Mouse (Mus musculus): Measurements from ENCODE around the gene Sdccag8.
A peak's percentile ranks its signal among the peaks of the same experiment; 100 is the strongest.

Sdccag8 gene

DNA sequence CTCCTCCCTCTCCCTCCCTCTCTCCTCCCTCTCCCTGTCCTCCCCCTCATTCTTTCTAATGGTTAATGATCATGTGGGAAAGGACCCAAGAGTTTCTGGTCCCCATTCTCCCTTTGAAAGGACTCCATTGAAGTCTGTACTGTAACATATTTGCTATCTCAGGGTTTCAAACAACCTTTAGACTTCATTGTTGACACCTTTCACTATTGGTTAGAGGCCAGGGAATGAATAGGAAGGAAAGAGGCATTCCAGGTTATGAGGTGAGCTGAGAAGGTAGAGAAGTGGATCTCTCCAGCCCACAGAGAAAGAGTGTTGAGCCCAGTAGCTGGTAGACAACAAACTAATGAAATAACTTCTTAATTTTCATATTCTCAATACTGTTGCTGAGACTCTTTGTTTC, 59.7 kb downstream of the Sdccag8 start:
- DNase-seq (ENCODE audit: low read depth in 1 of 2, low spot score in 2 of 2), result no peak

DNA sequence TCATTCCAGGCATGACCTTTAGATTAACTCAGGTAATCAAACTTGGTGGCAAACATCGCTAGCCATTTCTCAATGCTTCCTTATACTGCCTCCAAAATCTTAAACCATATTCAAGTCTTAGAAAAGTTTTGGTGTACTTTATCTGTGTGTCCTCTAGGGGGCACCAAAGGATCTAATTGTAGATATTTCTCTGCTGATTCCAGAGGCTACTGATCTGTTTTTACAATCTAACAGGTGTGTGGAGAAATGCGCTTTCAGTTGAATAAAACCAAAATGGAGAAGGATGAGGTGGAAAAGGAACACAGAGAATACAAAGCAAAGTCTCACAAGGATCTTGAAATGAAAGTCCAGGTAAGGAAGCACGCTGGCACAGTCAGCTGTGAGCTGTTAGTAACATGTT, 63.3 kb downstream of the Sdccag8 start:
- DNase-seq (ENCODE audit: low read depth in 1 of 2, low spot score in 2 of 2), result no peak

GRCm38 (mm10) chr1:176879005-176879404, 64.5 kb downstream of the Sdccag8 start:
- DNase-seq (ENCODE audit: low read depth in 1 of 2, low spot score in 2 of 2), result no peak

GRCm38 (mm10) chr1:176879614-176880013, 65.2 kb downstream of the Sdccag8 start:
- no peak for DNase-seq (ENCODE audit: low read depth in 1 of 2, low spot score in 2 of 2)

DNA sequence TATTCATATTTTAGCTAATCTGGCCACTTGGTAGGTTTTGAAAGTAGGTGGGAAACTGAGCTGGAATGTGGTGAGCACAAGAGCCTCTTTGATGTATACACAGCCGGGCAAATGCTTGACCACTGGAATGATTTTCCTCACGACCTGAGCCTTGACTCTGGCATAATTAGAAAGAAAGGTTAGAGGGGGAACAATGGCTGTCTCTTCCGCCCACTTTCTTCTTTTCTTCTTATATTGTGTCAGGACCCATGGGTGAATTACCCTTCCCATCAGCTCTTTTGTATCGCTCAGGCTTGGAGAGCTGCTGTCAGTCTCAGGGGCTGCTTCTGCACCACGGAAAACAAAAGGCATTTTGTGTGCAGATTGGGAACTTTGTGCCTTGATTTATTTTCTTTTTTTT, 65.6 kb downstream of the Sdccag8 start:
- no peak for DNase-seq (ENCODE audit: low read depth in 1 of 2, low spot score in 2 of 2)

DNA sequence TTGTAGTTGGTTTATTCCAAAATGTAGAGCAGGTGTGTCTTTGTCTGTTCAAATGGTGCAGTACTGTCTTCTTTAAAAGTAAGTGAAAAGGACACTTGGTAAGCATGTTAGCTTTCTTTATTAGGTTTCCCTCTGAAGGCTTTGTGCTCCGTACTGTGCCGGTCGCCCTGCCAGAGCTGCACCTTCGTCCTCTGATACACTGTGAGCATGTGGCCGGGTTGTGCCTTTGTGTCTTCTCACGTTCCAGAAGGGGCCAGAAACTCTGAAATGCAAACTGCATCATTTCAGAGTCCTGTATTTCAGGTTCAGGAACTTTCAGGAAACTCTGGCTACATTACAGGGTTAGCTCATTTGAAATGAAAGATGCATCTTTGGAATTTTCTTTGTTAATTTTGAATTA, 66.5 kb downstream of the Sdccag8 start:
- DNase-seq (ENCODE audit: low read depth in 1 of 2, low spot score in 2 of 2), result no peak

GRCm38 (mm10) chr1:176885207-176885933, 70.9 kb downstream of the Sdccag8 start:
- DNase-seq (ENCODE audit: low read depth in 1 of 2, low spot score in 2 of 2), result no peak

DNA sequence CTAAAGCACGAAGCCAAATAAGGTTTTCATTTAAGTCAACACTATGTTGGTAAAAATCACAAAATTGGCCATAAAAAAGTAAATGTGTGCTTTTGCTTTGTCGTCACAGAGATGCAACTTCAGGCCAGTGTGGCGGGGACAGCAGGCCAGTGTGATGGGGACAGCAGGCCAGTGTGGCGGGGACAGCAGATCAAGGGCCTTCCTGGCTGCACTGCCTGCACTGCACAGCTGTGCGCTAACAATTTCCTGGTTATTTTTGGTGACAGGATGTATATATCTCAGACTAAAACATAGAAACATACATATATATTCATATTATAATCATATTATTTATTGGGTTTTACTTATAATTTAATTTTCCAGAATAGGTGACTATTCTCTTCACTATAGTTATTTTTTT, 71.5 kb downstream of the Sdccag8 start:
- DNase-seq (ENCODE audit: low read depth in 1 of 2, low spot score in 2 of 2), result no peak

GRCm38 (mm10) chr1:176903741-176904140, 89.3 kb downstream of the Sdccag8 start:
- no peak for DNase-seq (ENCODE audit: low read depth in 1 of 2, low spot score in 2 of 2)

GRCm38 (mm10) chr1:176915946-176916345, 101.5 kb downstream of the Sdccag8 start:
- DNase-seq (ENCODE audit: low read depth in 1 of 2, low spot score in 2 of 2), result no peak

DNA sequence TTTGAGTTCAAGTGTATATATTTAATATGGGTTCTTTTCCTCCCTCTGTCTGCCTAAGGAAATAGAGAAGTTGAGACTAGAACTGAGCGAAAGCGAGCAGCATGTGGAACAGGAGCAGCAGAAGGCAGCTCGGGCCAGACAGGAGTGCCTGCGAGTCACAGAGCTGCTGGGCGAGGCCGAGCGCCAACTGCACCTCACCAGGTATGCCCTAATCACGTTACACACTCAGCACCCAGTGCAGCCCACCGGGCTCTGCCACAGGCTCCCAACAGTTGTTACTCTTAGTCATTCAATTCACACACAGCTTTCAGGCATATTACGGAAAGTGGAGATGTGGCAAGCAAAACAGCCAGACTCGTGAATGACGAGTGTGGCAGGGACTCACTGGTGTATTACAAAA, 105.0 kb downstream of the Sdccag8 start:
- no peak for DNase-seq (ENCODE audit: low read depth in 1 of 2, low spot score in 2 of 2)

GRCm38 (mm10) chr1:176922842-176923241, 108.4 kb downstream of the Sdccag8 start:
- no peak for DNase-seq (ENCODE audit: low read depth in 1 of 2, low spot score in 2 of 2)

DNA sequence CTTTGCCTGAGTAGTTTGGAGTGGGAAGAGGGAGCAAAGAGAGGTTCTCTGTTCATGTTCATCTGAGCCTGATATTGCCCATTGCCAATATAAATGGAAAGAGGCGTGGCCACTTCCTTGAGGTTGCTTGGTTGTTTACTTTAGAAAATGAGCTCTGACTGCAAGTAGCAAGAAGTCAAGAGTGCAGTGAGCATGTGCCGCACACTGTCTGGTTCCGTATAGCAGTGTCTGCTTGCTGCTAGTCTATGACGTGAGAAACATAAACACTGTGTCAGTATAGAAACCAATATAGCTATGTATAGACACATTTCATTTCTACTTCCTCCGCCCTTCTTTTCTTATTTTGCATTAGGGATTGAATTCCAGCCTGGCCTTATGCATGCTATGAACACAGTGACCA, 111.5 kb downstream of the Sdccag8 start:
- DNase-seq (ENCODE audit: low read depth in 1 of 2, low spot score in 2 of 2), result no peak

DNA sequence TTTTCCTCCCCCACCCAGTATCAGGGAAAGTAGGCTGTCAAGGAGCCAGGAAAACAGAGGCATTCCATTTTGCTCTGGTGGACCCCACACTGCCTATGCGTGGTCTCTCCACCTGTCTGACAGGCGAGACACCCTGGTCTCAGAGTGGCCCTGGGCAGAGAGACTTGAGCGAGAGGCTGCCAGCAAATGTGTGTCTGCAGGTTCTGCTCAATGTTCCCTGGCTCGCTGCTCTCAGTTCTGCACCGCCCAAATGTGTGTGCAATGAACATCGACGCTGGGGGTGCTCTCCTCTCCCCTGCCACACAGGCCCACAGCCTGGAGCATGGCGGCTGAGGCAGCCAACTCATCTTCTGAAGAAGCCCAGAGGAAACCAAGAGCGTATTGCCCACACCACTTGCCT, 112.9 kb downstream of the Sdccag8 start:
- no peak for DNase-seq (ENCODE audit: low read depth in 1 of 2, low spot score in 2 of 2)

DNA sequence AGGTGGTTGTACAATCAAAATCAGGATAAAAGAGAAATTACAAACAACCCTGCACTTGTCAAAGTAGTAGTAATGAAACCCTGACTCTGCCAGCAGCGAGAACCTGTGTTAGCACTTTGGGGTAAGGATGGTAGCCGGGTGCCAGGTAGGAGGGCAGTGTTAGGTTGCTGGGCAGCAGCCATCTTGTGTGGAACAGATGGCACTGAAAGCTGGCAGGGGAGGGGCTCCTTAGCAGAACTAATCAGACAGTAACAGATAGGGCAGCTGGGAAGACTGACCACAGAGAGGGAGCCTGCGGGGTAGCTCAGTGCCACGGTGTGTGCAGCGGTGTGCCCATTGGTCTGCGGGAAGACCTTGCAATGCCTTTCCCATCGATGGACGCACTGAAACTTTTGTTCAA, 115.2 kb downstream of the Sdccag8 start:
- DNase-seq (ENCODE audit: low read depth in 1 of 2, low spot score in 2 of 2), result no peak

GRCm38 (mm10) chr1:176930574-176930973, 116.1 kb downstream of the Sdccag8 start:
- no peak for DNase-seq (ENCODE audit: low read depth in 1 of 2, low spot score in 2 of 2)

- no peak for DNase-seq (ENCODE audit: low read depth in 1 of 2, low spot score in 2 of 2)
Measured at GRCm38 (mm10) chr1:176930981-176931500, 116.6 kb downstream of the Sdccag8 start.

DNA sequence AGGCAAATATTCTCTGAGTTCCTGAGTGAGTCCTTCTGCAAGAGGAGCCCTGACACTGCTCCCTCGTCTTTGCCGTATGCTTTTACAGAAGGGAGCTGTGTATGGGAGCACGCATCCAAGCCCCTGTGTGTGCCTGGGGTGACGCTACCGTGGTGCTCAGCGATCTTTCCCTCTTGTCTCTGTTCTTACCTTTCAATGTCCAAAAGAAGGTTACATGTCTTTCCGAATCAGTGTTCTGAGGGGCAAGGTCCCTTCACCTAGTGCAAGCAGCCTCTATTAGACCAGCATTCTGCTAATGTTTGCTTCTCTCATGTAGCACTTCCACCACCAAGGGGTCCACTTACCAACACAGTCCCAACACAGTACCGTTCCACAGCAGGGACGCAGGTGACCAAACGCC, 117.1 kb downstream of the Sdccag8 start:
- no peak for DNase-seq (ENCODE audit: low read depth in 1 of 2, low spot score in 2 of 2)

DNA sequence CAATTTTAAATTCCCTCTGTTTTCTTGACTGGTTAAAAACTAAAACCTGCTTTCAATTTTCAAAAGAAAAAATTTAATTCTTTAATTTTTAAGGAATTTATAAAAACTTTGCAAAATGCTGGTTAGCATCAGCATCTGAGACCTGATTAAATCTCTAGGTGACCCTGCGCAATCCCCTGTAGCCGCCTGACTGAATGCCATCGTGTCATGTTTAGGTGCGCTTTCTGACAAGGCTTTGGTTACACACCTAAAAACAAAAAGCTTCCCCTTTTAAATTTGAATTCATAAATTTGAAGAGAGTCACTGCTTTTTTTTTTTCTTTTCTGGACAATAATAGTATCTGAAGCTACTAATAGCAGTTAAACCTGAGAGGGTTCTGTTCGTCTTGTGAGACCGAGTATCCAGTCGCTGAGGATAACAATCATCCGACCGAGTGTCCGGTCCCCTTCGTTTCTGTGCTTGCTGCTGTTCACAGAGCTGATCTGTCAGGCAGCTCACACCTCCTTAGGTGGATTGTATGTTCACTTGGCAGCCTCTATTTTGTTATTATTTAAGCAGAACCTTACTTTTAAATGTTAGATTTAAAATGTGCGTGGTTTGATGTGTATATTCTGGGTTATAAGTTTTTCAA, 118.0 kb downstream of the Sdccag8 start:
- no peak for DNase-seq (ENCODE audit: low read depth in 1 of 2, low spot score in 2 of 2)

- peak; percentile 6 to 17 for DNase-seq (ENCODE audit: low read depth in 1 of 2, low spot score in 2 of 2)
Measured at GRCm38 (mm10) chr1:176933319-176933718, 118.9 kb downstream of the Sdccag8 start.

DNA sequence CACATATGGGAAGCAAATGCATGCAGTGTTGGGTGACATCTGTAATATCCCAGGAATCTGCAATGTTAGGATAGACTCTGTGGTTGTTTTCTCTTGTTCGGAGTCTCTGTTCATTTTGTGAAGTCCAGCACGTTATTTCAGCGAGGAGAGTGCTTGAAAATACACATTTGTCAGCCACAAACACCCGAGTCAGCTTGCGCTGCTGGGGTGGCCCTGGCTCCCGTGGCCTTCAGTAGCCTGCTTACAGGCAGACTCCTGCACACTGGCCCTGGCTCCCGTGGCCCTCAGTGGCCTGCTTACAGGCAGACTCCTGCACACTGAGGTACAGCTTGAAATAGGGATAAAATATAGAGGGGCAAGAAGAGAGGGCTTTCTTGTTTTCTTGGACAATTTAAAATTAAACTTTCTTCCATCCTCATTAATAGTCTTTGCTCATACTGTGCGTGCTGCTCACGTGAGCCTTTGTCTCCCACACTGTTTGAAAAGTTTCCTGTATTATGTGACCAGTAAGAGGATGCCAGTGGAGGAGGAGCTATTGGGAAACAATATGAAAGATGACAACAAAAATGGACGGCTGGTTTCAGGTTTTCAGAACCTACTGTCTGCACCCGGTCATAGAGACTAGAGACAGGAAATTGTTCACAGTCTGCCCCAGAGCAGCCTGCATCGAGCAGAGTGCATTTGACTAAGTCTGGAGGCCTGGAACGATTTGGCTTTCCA, 119.7 kb downstream of the Sdccag8 start:
- DNase-seq (ENCODE audit: low read depth in 1 of 2, low spot score in 2 of 2), result no peak

GRCm38 (mm10) chr1:176939901-176940341, 125.5 kb downstream of the Sdccag8 start:
- DNase-seq (ENCODE audit: low read depth in 1 of 2, low spot score in 2 of 2), result no peak

Measured in monocyte, adult 2 months (primary cell).